Mouse (Mus musculus) urinary bladder, postnatal 14 days (tissue): Measurements from ENCODE around the gene Wfdc21.

Experiments used
- DNase-seq: peaks from one replicate; pipeline ENCODE4 v3.0.0; 2021; ENCODE audit warnings: low spot score

The Wfdc21 gene

GRCm38 (mm10) chr11:83753581-83754181, 6.9 kb downstream of the Wfdc21 start, which contains the start of gene Heatr6:
TSS of gene Heatr6 (plus strand) at chr11:83753696.
- peak; percentile 91 for DNase-seq

- no peak for DNase-seq
These were observed 7.5 kb downstream of the Wfdc21 start for GRCm38 (mm10) chr11:83754227-83754626.

GRCm38 (mm10) chr11:83767306-83767705, 20.6 kb downstream of the Wfdc21 start:
- no peak for DNase-seq

- no peak for DNase-seq
These were observed 22.2 kb downstream of the Wfdc21 start for GRCm38 (mm10) chr11:83768976-83769375.

- no peak for DNase-seq
These were observed 24.3 kb downstream of the Wfdc21 start for GRCm38 (mm10) chr11:83771014-83771413.

- DNase-seq, result no peak
These were observed 25.6 kb downstream of the Wfdc21 start for GRCm38 (mm10) chr11:83772341-83772740.

GRCm38 (mm10) chr11:83773691-83774090, 27.0 kb downstream of the Wfdc21 start:
- no peak for DNase-seq

GRCm38 (mm10) chr11:83774324-83774723, 27.6 kb downstream of the Wfdc21 start:
- DNase-seq, result no peak

- DNase-seq, result no peak
These were observed 30.1 kb downstream of the Wfdc21 start for GRCm38 (mm10) chr11:83776798-83777197.

GRCm38 (mm10) chr11:83783931-83784600, 37.3 kb downstream of the Wfdc21 start:
- no peak for DNase-seq

GRCm38 (mm10) chr11:83784661-83785060, 37.9 kb downstream of the Wfdc21 start:
- DNase-seq, result peak; percentile 31

GRCm38 (mm10) chr11:83785366-83785765, 38.6 kb downstream of the Wfdc21 start:
- peak; percentile 60 for DNase-seq

GRCm38 (mm10) chr11:83786835-83787234, 40.1 kb downstream of the Wfdc21 start:
- DNase-seq, result peak; percentile 67

- DNase-seq, result no peak
These were observed 40.8 kb downstream of the Wfdc21 start for GRCm38 (mm10) chr11:83787401-83788021.

- DNase-seq, result no peak
These were observed 41.6 kb downstream of the Wfdc21 start for GRCm38 (mm10) chr11:83788331-83788730.

GRCm38 (mm10) chr11:83789259-83789658, 42.5 kb downstream of the Wfdc21 start:
- DNase-seq, result peak; percentile 75

GRCm38 (mm10) chr11:83791133-83791532, 44.4 kb downstream of the Wfdc21 start:
- no peak for DNase-seq

GRCm38 (mm10) chr11:83792316-83792914, 45.7 kb downstream of the Wfdc21 start:
- DNase-seq, result no peak

- DNase-seq, result no peak
These were observed 46.5 kb downstream of the Wfdc21 start for GRCm38 (mm10) chr11:83793264-83793663.

- DNase-seq, result no peak
These were observed 49.4 kb downstream of the Wfdc21 start for GRCm38 (mm10) chr11:83796112-83796511.

- DNase-seq, result no peak
These were observed 50.4 kb downstream of the Wfdc21 start for GRCm38 (mm10) chr11:83796980-83797608.

GRCm38 (mm10) chr11:83799871-83800430, 53.2 kb downstream of the Wfdc21 start:
- DNase-seq, result no peak
